Mouse (Mus musculus) heart, postnatal 0 days (tissue): Measurements from ENCODE around the gene Clec2g.
"Not testable (repeated sequence)": the region's sequence is repeated elsewhere in the genome, so short reads cannot be mapped to it uniquely, and the experiment has no call there.

Experiments
- CTCF ChIP-seq: IDR thresholded peaks from 2 replicates; pipeline ENCODE4 v1.5.1; 2016; ENCODE audit warnings: antibody characterized with exemption, control low read depth, low read depth
- EP300 ChIP-seq: IDR thresholded peaks from 2 replicates; pipeline ENCODE4 v1.6.1; 2016; ENCODE audit warnings: antibody characterized with exemption, low read depth

DNA sequence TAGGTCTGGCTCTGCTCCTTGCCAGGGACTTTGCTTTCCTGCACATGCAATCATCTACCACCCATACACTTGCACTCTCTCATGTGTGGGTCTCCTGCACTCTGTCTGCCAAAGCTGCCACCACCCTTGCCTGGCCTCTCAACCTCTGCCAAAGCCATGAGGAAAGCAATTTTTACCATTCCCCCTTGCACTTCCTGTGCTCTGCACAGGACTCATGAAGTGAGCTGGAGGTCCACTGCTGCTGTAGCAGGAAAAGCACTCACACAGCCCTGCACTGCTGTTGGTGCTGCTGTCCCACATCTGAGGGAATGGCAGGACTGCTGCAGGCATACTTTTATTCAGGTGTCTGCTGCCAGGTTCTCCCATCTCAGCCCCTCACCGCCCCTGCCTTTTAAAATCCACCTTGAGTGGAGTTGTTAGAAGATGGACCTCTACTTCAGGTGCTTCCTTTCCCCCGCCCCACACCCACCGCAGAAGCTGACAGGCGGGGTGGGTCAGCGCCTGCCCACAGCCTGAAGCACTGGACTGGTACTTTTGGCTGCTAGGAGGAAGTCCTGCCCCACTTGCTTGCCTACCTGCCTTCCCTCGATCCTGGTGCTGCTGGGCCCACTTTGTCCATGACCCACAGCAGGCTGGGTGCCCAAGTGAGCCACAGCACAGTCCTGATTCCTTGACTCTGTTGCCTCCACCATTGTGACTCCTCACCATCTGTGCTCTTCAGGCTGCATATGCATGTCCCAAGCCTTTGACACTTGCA is 33.2 kb upstream of the Clec2g start:
- not testable (repeated sequence) for TF ChIP-seq CTCF, EP300
